12 mouse cellular contexts compared by ENCODE assay signal in the genomic region with DNA sequence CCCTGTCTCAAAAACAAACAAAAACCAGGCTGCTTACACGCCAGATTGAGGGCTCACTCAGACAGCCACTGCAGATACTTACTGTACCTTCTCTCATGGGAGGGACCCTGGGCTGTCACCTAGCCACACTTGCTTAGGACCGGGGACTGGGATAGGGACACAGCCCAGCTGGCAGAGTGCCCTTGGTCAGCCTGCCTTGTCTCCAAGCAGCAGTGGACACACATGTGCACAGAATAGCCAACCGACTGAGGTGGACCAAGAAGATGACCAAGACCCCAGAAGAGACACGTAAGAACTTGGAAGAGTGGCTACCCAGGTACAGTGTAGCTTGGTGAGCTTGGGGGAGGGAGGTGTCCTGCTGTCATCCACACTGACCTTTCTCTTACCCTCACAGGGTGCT. TPM values are rescaled to one million over a fixed set of nuclear protein-coding genes. Genes with fewer than 3 reads are reported as not detected.
DNase-seq lines count a peak whose midpoint lies in the region; ATAC-seq and TF ChIP-seq lines count a peak whose summit lies in the region.
"Had no signal": no experiment of that assay in that cellular context is flagged by ENCODE, and none has a peak within 500 bp of the region (broad histone marks: within the 10 kb centered on the region; RNA-seq: fewer than 3 reads in every experiment).

No protein-coding gene starts in this region.

- peaks cover 72% of the 10 kb centered on the region for H3K27me3 ChIP-seq in heart, embryonic 13.5 days (replicated peaks)
- peaks cover 70% of the 10 kb centered on the region for H3K27me3 ChIP-seq in heart, embryonic 12.5 days (replicated peaks)
- H3K27me3 ChIP-seq in embryonic facial prominence, embryonic 12.5 days: no peaks in the 10 kb centered on the region
- no peaks in the 10 kb centered on the region for H3K27me3 ChIP-seq in intestine, embryonic 15.5 days (replicated peaks)
- H3K27me3 ChIP-seq in lung, postnatal 0 days (replicated peaks; ENCODE audit: insufficient read depth, low read length): no peaks in the 10 kb centered on the region
- H3K27me3 ChIP-seq: Patski had no signal

- TF ChIP-seq CTCF in lung, postnatal 0 days (IDR thresholded peaks at IDR 0.05): no peak

- H3K27ac ChIP-seq in heart, embryonic 13.5 days (replicated peaks): peak overlapping the region; percentile 68
- H3K27ac ChIP-seq in heart, embryonic 12.5 days (ENCODE audit: poor library complexity, severe bottlenecking): no peak overlapping the region
- H3K27ac ChIP-seq in embryonic facial prominence, embryonic 12.5 days: peak overlapping the region; percentile 98
- peak overlapping the region; percentile 59 for H3K27ac ChIP-seq in intestine, embryonic 15.5 days
- peak overlapping the region; percentile 85 for H3K27ac ChIP-seq in lung, postnatal 0 days (ENCODE audit: low read length)

- no peak overlapping the region for H3K9ac ChIP-seq in heart, embryonic 13.5 days
- H3K9ac ChIP-seq in heart, embryonic 12.5 days: no peak overlapping the region
- no peak overlapping the region for H3K9ac ChIP-seq in embryonic facial prominence, embryonic 12.5 days
- H3K9ac ChIP-seq in intestine, embryonic 15.5 days: no peak overlapping the region
- H3K9ac ChIP-seq in lung, postnatal 0 days (replicated peaks; ENCODE audit: low read depth): no peak overlapping the region

- ATAC-seq in heart, embryonic 13.5 days (ENCODE audit: extremely low read depth, insufficient number of reproducible peaks, low FRiP score, low TSS enrichment): no peak
- ATAC-seq in heart, embryonic 12.5 days (ENCODE audit: insufficient number of reproducible peaks, low FRiP score): no peak
- no peak for ATAC-seq in embryonic facial prominence, embryonic 12.5 days (ENCODE audit: insufficient number of reproducible peaks, insufficient read depth, low FRiP score, low TSS enrichment)
- no peak for ATAC-seq in intestine, embryonic 15.5 days
- no peak for ATAC-seq in lung, postnatal 0 days
- no peak for ATAC-seq in activated CD4-positive, CD25-positive, alpha-beta regulatory T cell, adult 4 months
- ATAC-seq: CD4-positive, CD25-positive, alpha-beta regulatory T cell, adult 4 months; hindbrain, embryonic 16.5 days; Patski had no signal

- peaks cover 52% of the 10 kb centered on the region for H3K4me1 ChIP-seq in heart, embryonic 13.5 days
- H3K4me1 ChIP-seq in heart, embryonic 12.5 days (replicated peaks): peaks cover 41% of the 10 kb centered on the region
- peaks cover 28% of the 10 kb centered on the region for H3K4me1 ChIP-seq in embryonic facial prominence, embryonic 12.5 days
- peaks cover 24% of the 10 kb centered on the region for H3K4me1 ChIP-seq in intestine, embryonic 15.5 days (replicated peaks)
- peaks cover 38% of the 10 kb centered on the region for H3K4me1 ChIP-seq in lung, postnatal 0 days (ENCODE audit: insufficient read depth, low read depth, low read length)

- H3K4me2 ChIP-seq in heart, embryonic 13.5 days: no peak overlapping the region
- no peak overlapping the region for H3K4me2 ChIP-seq in heart, embryonic 12.5 days
- no peak overlapping the region for H3K4me2 ChIP-seq in embryonic facial prominence, embryonic 12.5 days (replicated peaks)
- H3K4me2 ChIP-seq in intestine, embryonic 15.5 days (replicated peaks): no peak overlapping the region
- no peak overlapping the region for H3K4me2 ChIP-seq in lung, postnatal 0 days (replicated peaks; ENCODE audit: low read depth, low read length)

- DNase-seq in lung, postnatal 0 days (ENCODE audit: low spot score): no peak
- DNase-seq in right cerebral cortex, postnatal 25 days: no peak
- no peak for DNase-seq in yolk sac, embryonic 10.5 days (ENCODE audit: low spot score)
- DNase-seq: cerebellum, adult 8-10 months had no signal

- H3K4me3 ChIP-seq in heart, embryonic 13.5 days: no peak overlapping the region
- no peak overlapping the region for H3K4me3 ChIP-seq in heart, embryonic 12.5 days
- no peak overlapping the region for H3K4me3 ChIP-seq in embryonic facial prominence, embryonic 12.5 days
- no peak overlapping the region for H3K4me3 ChIP-seq in intestine, embryonic 15.5 days (replicated peaks)
- no peak overlapping the region for H3K4me3 ChIP-seq in lung, postnatal 0 days (ENCODE audit: low read depth, low read length)

- TF ChIP-seq EP300 in lung, postnatal 0 days (IDR thresholded peaks at IDR 0.05): no peak

- 74% methylated on average over 4 of the region's 4 CpGs for WGBS in heart, embryonic 13.5 days
- WGBS in heart, embryonic 12.5 days: 78% methylated on average over 4 of the region's 4 CpGs
- WGBS in embryonic facial prominence, embryonic 12.5 days: 90% methylated on average over 4 of the region's 4 CpGs
- WGBS in intestine, embryonic 15.5 days: 78% methylated on average over 4 of the region's 4 CpGs
- WGBS in lung, postnatal 0 days: 69% methylated on average over 4 of the region's 4 CpGs

- H3K9me3 ChIP-seq in heart, embryonic 13.5 days: no peaks in the 10 kb centered on the region
- no peaks in the 10 kb centered on the region for H3K9me3 ChIP-seq in heart, embryonic 12.5 days (replicated peaks)
- H3K9me3 ChIP-seq in embryonic facial prominence, embryonic 12.5 days: no peaks in the 10 kb centered on the region
- no peaks in the 10 kb centered on the region for H3K9me3 ChIP-seq in intestine, embryonic 15.5 days
- no peaks in the 10 kb centered on the region for H3K9me3 ChIP-seq in lung, postnatal 0 days (ENCODE audit: low read length)

- peaks cover 46% of the 10 kb centered on the region for H3K36me3 ChIP-seq in heart, embryonic 13.5 days
- peaks cover 30% of the 10 kb centered on the region for H3K36me3 ChIP-seq in heart, embryonic 12.5 days
- H3K36me3 ChIP-seq in embryonic facial prominence, embryonic 12.5 days: peaks cover 21% of the 10 kb centered on the region; the same call in 1 of the 2 replicates
- peaks cover 6% of the 10 kb centered on the region; the same call in 1 of the 2 replicates for H3K36me3 ChIP-seq in intestine, embryonic 15.5 days
- H3K36me3 ChIP-seq in lung, postnatal 0 days (ENCODE audit: insufficient read depth, low read length): peaks cover 22% of the 10 kb centered on the region

RNA-seq across cellular contexts. Expression of a gene that starts 5.7 kb away (rescaled TPM):
- polyA plus RNA-seq in heart, embryonic 13.5 days (2015; fragmentation: Nextera tagmentation; extraction: Ambion mirVana): 9.6 and 9.8 TPM in 2 replicates
- 7.8 and 8.3 TPM in 2 replicates for polyA plus RNA-seq in heart, embryonic 12.5 days (2016; fragmentation: Nextera tagmentation; extraction: Ambion mirVana)
- polyA plus RNA-seq in embryonic facial prominence, embryonic 12.5 days (2016; fragmentation: Nextera tagmentation; extraction: Ambion mirVana): 26.2 and 26.9 TPM in 2 replicates
- 15.6 and 18.1 TPM in 2 replicates for polyA plus RNA-seq in intestine, embryonic 15.5 days (2015; fragmentation: Nextera tagmentation; extraction: Ambion mirVana)
- polyA plus RNA-seq in lung, postnatal 0 days (2015; fragmentation: Nextera tagmentation; extraction: Ambion mirVana): 13.6 and 13.8 TPM in 2 replicates
- 1 to 10 TPM; 2.1 to 2.6 TPM for polyA plus RNA-seq in activated CD4-positive, CD25-positive, alpha-beta regulatory T cell, adult 4 months (2017; shearing (Covaris generic))

RNA-seq across cellular contexts. Expression of a gene that starts 5.8 kb away (rescaled TPM):
- polyA plus RNA-seq in heart, embryonic 13.5 days (2015; fragmentation: Nextera tagmentation; extraction: Ambion mirVana): 43.4 and 47.9 TPM in 2 replicates
- polyA plus RNA-seq in heart, embryonic 12.5 days (2016; fragmentation: Nextera tagmentation; extraction: Ambion mirVana): 66.5 and 74.6 TPM in 2 replicates
- polyA plus RNA-seq in embryonic facial prominence, embryonic 12.5 days (2016; fragmentation: Nextera tagmentation; extraction: Ambion mirVana): 72.8 and 82.0 TPM in 2 replicates
- polyA plus RNA-seq in intestine, embryonic 15.5 days (2015; fragmentation: Nextera tagmentation; extraction: Ambion mirVana): 41.0 and 45.7 TPM in 2 replicates
- polyA plus RNA-seq in lung, postnatal 0 days (2015; fragmentation: Nextera tagmentation; extraction: Ambion mirVana): 31.7 and 32.8 TPM in 2 replicates
- 10 to 100 TPM in 1 of 2 experiments, 1 to 10 TPM in 1; 9.8 to 24.1 TPM for polyA plus RNA-seq in activated CD4-positive, CD25-positive, alpha-beta regulatory T cell, adult 4 months (2017; shearing (Covaris generic))

RNA-seq across cellular contexts. Expression of a gene that starts 11.9 kb away (rescaled TPM):
- 46.8 and 51.1 TPM in 2 replicates for polyA plus RNA-seq in heart, embryonic 13.5 days (2015; fragmentation: Nextera tagmentation; extraction: Ambion mirVana)
- 56.6 and 59.7 TPM in 2 replicates for polyA plus RNA-seq in heart, embryonic 12.5 days (2016; fragmentation: Nextera tagmentation; extraction: Ambion mirVana)
- polyA plus RNA-seq in embryonic facial prominence, embryonic 12.5 days (2016; fragmentation: Nextera tagmentation; extraction: Ambion mirVana): 59.6 and 60.6 TPM in 2 replicates
- 43.9 and 49.2 TPM in 2 replicates for polyA plus RNA-seq in intestine, embryonic 15.5 days (2015; fragmentation: Nextera tagmentation; extraction: Ambion mirVana)
- 316 and 341 TPM in 2 replicates for polyA plus RNA-seq in lung, postnatal 0 days (2015; fragmentation: Nextera tagmentation; extraction: Ambion mirVana)
- polyA plus RNA-seq in activated CD4-positive, CD25-positive, alpha-beta regulatory T cell, adult 4 months (2017; shearing (Covaris generic)): not detected
- polyA plus RNA-seq: CD4-positive, CD25-positive, alpha-beta regulatory T cell, adult 4 months had no signal

RNA-seq across cellular contexts. Expression of a gene that starts 20.0 kb away (rescaled TPM):
- polyA plus RNA-seq in heart, embryonic 13.5 days (2015; fragmentation: Nextera tagmentation; extraction: Ambion mirVana): not detected in 2 replicates
- polyA plus RNA-seq in heart, embryonic 12.5 days (2016; fragmentation: Nextera tagmentation; extraction: Ambion mirVana): not detected in 2 replicates
- 0.35 and 0.76 TPM in 2 replicates for polyA plus RNA-seq in embryonic facial prominence, embryonic 12.5 days (2016; fragmentation: Nextera tagmentation; extraction: Ambion mirVana)
- polyA plus RNA-seq in intestine, embryonic 15.5 days (2015; fragmentation: Nextera tagmentation; extraction: Ambion mirVana): 0.30 and 0.56 TPM in 2 replicates
- polyA plus RNA-seq in lung, postnatal 0 days (2015; fragmentation: Nextera tagmentation; extraction: Ambion mirVana): 8.6 and 10.3 TPM in 2 replicates
- under 1 TPM in 1 of 2 experiments, not detected in 1; 0.66 TPM for polyA plus RNA-seq in activated CD4-positive, CD25-positive, alpha-beta regulatory T cell, adult 4 months (2017; shearing (Covaris generic))
- polyA plus RNA-seq: CD4-positive, CD25-positive, alpha-beta regulatory T cell, adult 4 months; Patski had no signal

RNA-seq across cellular contexts. Expression of a gene that starts 31.3 kb away (rescaled TPM):
- polyA plus RNA-seq in heart, embryonic 13.5 days (2015; fragmentation: Nextera tagmentation; extraction: Ambion mirVana): 15.1 and 15.8 TPM in 2 replicates
- polyA plus RNA-seq in heart, embryonic 12.5 days (2016; fragmentation: Nextera tagmentation; extraction: Ambion mirVana): 20.1 and 21.2 TPM in 2 replicates
- polyA plus RNA-seq in embryonic facial prominence, embryonic 12.5 days (2016; fragmentation: Nextera tagmentation; extraction: Ambion mirVana): 23.5 and 25.4 TPM in 2 replicates
- 20.0 and 20.5 TPM in 2 replicates for polyA plus RNA-seq in intestine, embryonic 15.5 days (2015; fragmentation: Nextera tagmentation; extraction: Ambion mirVana)
- 10.5 and 11.9 TPM in 2 replicates for polyA plus RNA-seq in lung, postnatal 0 days (2015; fragmentation: Nextera tagmentation; extraction: Ambion mirVana)
- polyA plus RNA-seq in activated CD4-positive, CD25-positive, alpha-beta regulatory T cell, adult 4 months (2017; shearing (Covaris generic)): 1 to 10 TPM; 4.5 to 4.6 TPM

Comparison
In these comparisons a context has a peak if more than half of its experiments do, and no peak if none do; other contexts are left out.
1. RNA of a gene that starts 11.9 kb away (polyA plus RNA-seq): 316 to 341 TPM in lung, postnatal 0 days, 59.6 to 60.6 TPM in embryonic facial prominence, embryonic 12.5 days, 56.6 to 59.7 TPM in heart, embryonic 12.5 days, 46.8 to 51.1 TPM in heart, embryonic 13.5 days and 43.9 to 49.2 TPM in intestine, embryonic 15.5 days; not detected in activated CD4-positive, CD25-positive, alpha-beta regulatory T cell, adult 4 months; every median in the first group is over 10 times any median in the second.